Mouse (Mus musculus): Measurements from ENCODE around the gene Elp5. TPM values are rescaled to one million over a fixed set of nuclear protein-coding genes. Genes with fewer than 3 reads are reported as not detected.

The Elp5 gene
- 10 to 100 TPM; 77.1 to 82.2 TPM for total RNA-seq (2021)

GRCm38 (mm10) chr11:69982225-69982624 is at the start of gene Elp5:
Gene Elp5 (minus strand): TSS chr11:69982517.
- DNase-seq (ENCODE audit: extremely low spot score in 1 of 2, low spot score in 1 of 2), result no peak

GRCm38 (mm10) chr11:70031321-70031670 is 49.0 kb upstream of the Elp5 start:
- DNase-seq (ENCODE audit: extremely low spot score in 1 of 2, low spot score in 1 of 2), result no peak

GRCm38 (mm10) chr11:70030651-70031320 is 48.5 kb upstream of the Elp5 start:
- DNase-seq (ENCODE audit: extremely low spot score in 1 of 2, low spot score in 1 of 2), result no peak

GRCm38 (mm10) chr11:70029829-70030550 is 47.7 kb upstream of the Elp5 start:
- no peak for DNase-seq (ENCODE audit: extremely low spot score in 1 of 2, low spot score in 1 of 2)

GRCm38 (mm10) chr11:70029130-70029801 is 46.9 kb upstream of the Elp5 start:
- peak; percentile 57 to 67 for DNase-seq (ENCODE audit: extremely low spot score in 1 of 2, low spot score in 1 of 2)

- DNase-seq (ENCODE audit: extremely low spot score in 1 of 2, low spot score in 1 of 2), result no peak
These were observed 46.2 kb upstream of the Elp5 start for GRCm38 (mm10) chr11:70028401-70029129.

GRCm38 (mm10) chr11:70027397-70027796 is 45.1 kb upstream of the Elp5 start:
- DNase-seq (ENCODE audit: extremely low spot score in 1 of 2, low spot score in 1 of 2), result no peak

- no peak for DNase-seq (ENCODE audit: extremely low spot score in 1 of 2, low spot score in 1 of 2)
These were observed 44.4 kb upstream of the Elp5 start for GRCm38 (mm10) chr11:70026689-70027088.

GRCm38 (mm10) chr11:70024151-70024514 is 41.8 kb upstream of the Elp5 start:
- DNase-seq (ENCODE audit: extremely low spot score in 1 of 2, low spot score in 1 of 2), result no peak

- peak in 1 of 2 experiments; percentile 51 for DNase-seq (ENCODE audit: extremely low spot score in 1 of 2, low spot score in 1 of 2)
These were observed 41.3 kb upstream of the Elp5 start for GRCm38 (mm10) chr11:70023481-70024150.

- DNase-seq (ENCODE audit: extremely low spot score in 1 of 2, low spot score in 1 of 2), result peak; percentile 85 to 88
These were observed 39.2 kb upstream of the Elp5 start for GRCm38 (mm10) chr11:70021264-70022132.

GRCm38 (mm10) chr11:70020731-70021263 is 38.5 kb upstream of the Elp5 start:
- peak in 1 of 2 experiments; percentile 50 for DNase-seq (ENCODE audit: extremely low spot score in 1 of 2, low spot score in 1 of 2)

- peak in 1 of 2 experiments; percentile 43 for DNase-seq (ENCODE audit: extremely low spot score in 1 of 2, low spot score in 1 of 2)
These were observed 37.8 kb upstream of the Elp5 start for GRCm38 (mm10) chr11:70020022-70020631.

- no peak for DNase-seq (ENCODE audit: extremely low spot score in 1 of 2, low spot score in 1 of 2)
These were observed 37.2 kb upstream of the Elp5 start for GRCm38 (mm10) chr11:70019495-70020021.

GRCm38 (mm10) chr11:70018131-70018990 is 36.0 kb upstream of the Elp5 start:
- DNase-seq (ENCODE audit: extremely low spot score in 1 of 2, low spot score in 1 of 2), result peak; percentile 50 to 62

GRCm38 (mm10) chr11:70017199-70017767 is 35.0 kb upstream of the Elp5 start:
- no peak for DNase-seq (ENCODE audit: extremely low spot score in 1 of 2, low spot score in 1 of 2)

GRCm38 (mm10) chr11:70016669-70017068 is 34.4 kb upstream of the Elp5 start, which contains the start of gene Dlg4:
Gene Dlg4 (plus strand): TSS chr11:70016942.
- no peak for DNase-seq (ENCODE audit: extremely low spot score in 1 of 2, low spot score in 1 of 2)

Measured in layer of hippocampus, postnatal 25 days (tissue).